Mouse (Mus musculus) heart, adult 2 months (tissue): ENCODE results near the gene Gprin1. TPM values are rescaled to one million over a fixed set of nuclear protein-coding genes. Genes with fewer than 3 reads are reported as not detected.

ENCODE experiments used
- DNase-seq, 2 experiments: peaks; one replicate each; pipeline ENCODE4 v3.0.0; 2021
- H3K27ac ChIP-seq: fragments of 200-600 bp; 2 replicates; pipeline ENCODE4 v1.8.1; 2022
- H3K27me3 ChIP-seq: fragments of 200-500 bp; 2 replicates; pipeline ENCODE4 v1.6.1; 2012; ENCODE audit warnings: mild to moderate bottlenecking, low read length, inconsistent platforms, mixed read lengths; ENCODE audit not compliant: control insufficient read depth, insufficient read depth
- H3K36me3 ChIP-seq: fragments of 200-500 bp; 2 replicates; pipeline ENCODE4 v1.6.1; 2012; ENCODE audit warnings: low read length, inconsistent platforms; ENCODE audit not compliant: control insufficient read depth, insufficient read depth
- H3K4me1 ChIP-seq: fragments of 200-500 bp; 2 replicates; pipeline ENCODE4 v1.6.1; 2011; ENCODE audit warnings: low read length; ENCODE audit not compliant: control insufficient read depth, insufficient read depth
- H3K4me3 ChIP-seq: fragments of 200-600 bp; 2 replicates; pipeline ENCODE4 v1.8.1; 2022
- H3K79me2 ChIP-seq: fragments of 200-500 bp; replicated peaks from 2 replicates; pipeline ENCODE4 v1.6.1; 2012; ENCODE audit warnings: mild to moderate bottlenecking, inconsistent platforms, low read length, moderate library complexity, mixed read lengths; ENCODE audit not compliant: control insufficient read depth, insufficient read depth
- H3K9ac ChIP-seq: fragments of 200-500 bp; 2 replicates; pipeline ENCODE4 v1.6.1; 2012; ENCODE audit warnings: low read depth, mild to moderate bottlenecking, control low read depth, inconsistent platforms, low read length, mixed read lengths
- CTCF ChIP-seq: fragments of 200-600 bp; IDR thresholded peaks from 2 replicates; pipeline ENCODE4 v1.8.1; 2022; ENCODE audit warnings: antibody characterized with exemption, mild to moderate bottlenecking, moderate library complexity
- EP300 ChIP-seq: fragments of 200-500 bp; IDR thresholded peaks from 2 replicates; pipeline ENCODE4 v1.6.1; 2011; ENCODE audit warnings: low read depth, low read length, control low read depth; ENCODE audit not compliant: insufficient read depth
- POLR2A ChIP-seq: fragments of 200-500 bp; IDR thresholded peaks from 2 replicates; pipeline ENCODE4 v1.6.1; 2011; ENCODE audit warnings: mild to moderate bottlenecking, low read depth, low read length, control low read depth; ENCODE audit not compliant: insufficient read depth
- WGBS: fragments of 180-500 bp; shearing (Covaris S2); methylation state at CpG from one replicate; pipeline ENCODE4 v1.1.7; 2018; 5-methylcytosine and 5-hydroxymethylcytosine counted together
- intact Hi-C: fragments of 180-260 bp; cut with DNase I; formaldehyde crosslinking; loops from one replicate; pipeline ENCODE4 v1.15.1; 2025
- polyA plus RNA-seq: library from polyadenylated mRNA; depleted of rRNA; stranded (reverse); fragments of >200 nt; gene quantifications from 2 replicates; pipeline ENCODE4 v1.2.3, GENCODE M21; 2012; rRNA removed
- total RNA-seq, 2 experiments: library from RNA; stranded (reverse); gene quantifications; 2 replicates each; pipeline ENCODE4 v1.2.3; 2021

The Gprin1 gene
- total and polyA plus RNA-seq, 3 experiments, result not detected

GRCm38 (mm10) chr13:54692711-54693557 is 56.7 kb downstream of the Gprin1 start:
- no peak for DNase-seq
- no peaks in the 10 kb centered on the region for H3K27me3 ChIP-seq
- H3K36me3 ChIP-seq, result no peaks in the 10 kb centered on the region
- H3K27ac ChIP-seq, result peak overlapping the region; percentile 90
- intact Hi-C loops, result loop anchor here (5.0 kb wide), 1 partner anchor 226 kb away; the partner anchor contains the start of gene Thoc3
- peak overlapping the region; percentile 99 for H3K4me3 ChIP-seq
- H3K4me1 ChIP-seq, result peaks cover 12% of the 10 kb centered on the region
- peak overlapping the region; percentile 97 for H3K9ac ChIP-seq
- H3K79me2 ChIP-seq, result no peaks in the 10 kb centered on the region
- TF ChIP-seq EP300 (no peak), CTCF (no peak), POLR2A (no peak)
- 4% methylated on average over 21 of the region's 21 CpGs for whole genome bisulfite sequencing

- H3K4me3 ChIP-seq, result no peak overlapping the region
Observed at GRCm38 (mm10) chr13:54691737-54692136, 57.9 kb downstream of the Gprin1 start.

GRCm38 (mm10) chr13:54690151-54690740 is 59.4 kb downstream of the Gprin1 start:
- intact Hi-C loops, result loop anchor here (5.0 kb wide), 1 partner anchor 223 kb away; the partner anchor contains the start of gene Thoc3
- Histone ChIP-seq H3K4me1 (peaks cover 25% of the 10 kb centered on the region), H3K9ac (no peak overlapping the region)

More at GRCm38 (mm10) chr13:54691737-54692136, 57.9 kb downstream of the Gprin1 start:
- Histone ChIP-seq H3K9ac (no peak overlapping the region), H3K27me3 (no peaks in the 10 kb centered on the region), H3K79me2 (no peaks in the 10 kb centered on the region), H3K4me1 (peaks cover 12% of the 10 kb centered on the region), H3K27ac (no peak overlapping the region), H3K36me3 (no peaks in the 10 kb centered on the region)
- DNase-seq, result peak in 1 of 2 experiments; percentile 28
- TF ChIP-seq EP300, result no peak
- TF ChIP-seq CTCF, result no peak
- TF ChIP-seq POLR2A, result no peak
- intact Hi-C loops, result loop anchor here (5.0 kb wide), 1 partner anchor 224 kb away; the partner anchor contains the start of gene Thoc3

GRCm38 (mm10) chr13:54687575-54688424 is 61.9 kb downstream of the Gprin1 start:
- Histone ChIP-seq H3K79me2 (0 out of 2 replicates have a peak, but pooled peaks cover 1% of the 10 kb centered on the region), H3K9ac (peak overlapping the region; percentile 98), H3K27me3 (no peaks in the 10 kb centered on the region), H3K27ac (peak overlapping the region; percentile 99), H3K4me1 (peaks cover 26% of the 10 kb centered on the region), H3K36me3 (no peaks in the 10 kb centered on the region; the same call in 1 of the 2 replicates), H3K4me3 (peak overlapping the region; percentile 80)
- under 1% methylated on average over 79 of the region's 82 CpGs for WGBS
- intact Hi-C loops, result loop anchor here (5.0 kb wide), 1 partner anchor 65 kb away; the partner anchor contains the start of gene Faf2
- TF ChIP-seq POLR2A, result peak; percentile 82
- peak; percentile 89; the same call in 1 of the 2 replicates for TF ChIP-seq EP300
- no peak for TF ChIP-seq CTCF
- DNase-seq, result peak; percentile 98 to 99

More at GRCm38 (mm10) chr13:54690151-54690740, 59.4 kb downstream of the Gprin1 start:
- H3K36me3 ChIP-seq, result no peaks in the 10 kb centered on the region; the same call in 1 of the 2 replicates
- H3K27me3 ChIP-seq, result no peaks in the 10 kb centered on the region
- 84% methylated on average over 8 of the region's 8 CpGs for WGBS
- TF ChIP-seq POLR2A (no peak), EP300 (no peak), CTCF (no peak)
- H3K4me3 ChIP-seq, result no peak overlapping the region
- 0 out of 2 replicates have a peak, but pooled peaks cover 1% of the 10 kb centered on the region for H3K79me2 ChIP-seq
- DNase-seq, result no peak
- H3K27ac ChIP-seq, result no peak overlapping the region

- TF ChIP-seq CTCF (no peak), EP300 (0 out of 2 replicates have a peak, but pooled peaks have one; percentile 15)
- H3K4me1 ChIP-seq, result peaks cover 19% of the 10 kb centered on the region
- H3K9ac ChIP-seq, result peak overlapping the region; percentile 97
- H3K36me3 ChIP-seq, result no peaks in the 10 kb centered on the region; the same call in 1 of the 2 replicates
- DNase-seq, result peak; percentile 85 to 88
- H3K27ac ChIP-seq, result peak overlapping the region; percentile 99
- H3K27me3 ChIP-seq, result no peaks in the 10 kb centered on the region
- 0 out of 2 replicates have a peak, but pooled peaks cover 1% of the 10 kb centered on the region for H3K79me2 ChIP-seq
- intact Hi-C loops, result loop anchor here (5.0 kb wide), 1 partner anchor 65 kb away; the partner anchor contains the start of gene Faf2
- peak overlapping the region; percentile 80 for H3K4me3 ChIP-seq
- WGBS, result under 1% methylated on average over 35 of the region's 35 CpGs
Observed at GRCm38 (mm10) chr13:54687096-54687495, 62.6 kb downstream of the Gprin1 start.

Other genes starting within 250 kb of the Gprin1 start
- gene Simc1, start 246.1 kb downstream of the Gprin1 start, total RNA-seq, result 1 to 10 TPM; 1.7 TPM
- gene Simc1, start 246.1 kb downstream of the Gprin1 start, polyA plus RNA-seq, result 1.9 and 2.8 TPM in 2 replicates
- gene 4833439L19Rik, start 184.4 kb downstream of the Gprin1 start, total RNA-seq, result 10 to 100 TPM; 84.8 to 93.1 TPM
- 114 and 175 TPM in 2 replicates for gene 4833439L19Rik, start 184.4 kb downstream of the Gprin1 start, polyA plus RNA-seq
- 1 to 10 TPM; 6.2 to 6.8 TPM for gene Arl10, start 174.9 kb downstream of the Gprin1 start, total RNA-seq
- 8.9 and 11.8 TPM in 2 replicates for gene Arl10, start 174.9 kb downstream of the Gprin1 start, polyA plus RNA-seq
- 10 to 100 TPM; 16.5 to 17.1 TPM for gene Nop16, start 159.8 kb downstream of the Gprin1 start, total RNA-seq
- 5.9 and 10.0 TPM in 2 replicates for gene Nop16, start 159.8 kb downstream of the Gprin1 start, polyA plus RNA-seq
- gene Higd2a, start 159.7 kb downstream of the Gprin1 start, total RNA-seq, result 100 to 1,000 TPM; 169 to 189 TPM
- gene Higd2a, start 159.7 kb downstream of the Gprin1 start, polyA plus RNA-seq, result 189 and 270 TPM in 2 replicates
- gene Cltb, start 138.5 kb downstream of the Gprin1 start, total RNA-seq, result 100 to 1,000 TPM in 1 of 2 experiments, 10 to 100 TPM in 1; 96.6 to 105 TPM
- gene Cltb, start 138.5 kb downstream of the Gprin1 start, polyA plus RNA-seq, result 51.2 and 64.1 TPM in 2 replicates
- gene Faf2, start 128.1 kb downstream of the Gprin1 start, total RNA-seq, result 10 to 100 TPM; 20.4 to 21.4 TPM
- 9.2 and 17.2 TPM in 2 replicates for gene Faf2, start 128.1 kb downstream of the Gprin1 start, polyA plus RNA-seq
- 10 to 100 TPM; 51.6 to 54.6 TPM for gene Rnf44, start 56.0 kb downstream of the Gprin1 start, total RNA-seq
- 69.2 and 94.5 TPM in 2 replicates for gene Rnf44, start 56.0 kb downstream of the Gprin1 start, polyA plus RNA-seq
- not detected for gene Cdhr2, start 48.4 kb downstream of the Gprin1 start, total RNA-seq
- 0.04 TPM in 1 of 2 replicates, not detected in the other for gene Cdhr2, start 48.4 kb downstream of the Gprin1 start, polyA plus RNA-seq
- not detected for gene Sncb, start 16.7 kb upstream of the Gprin1 start, total RNA-seq
- 0.20 and 0.31 TPM in 2 replicates for gene Sncb, start 16.7 kb upstream of the Gprin1 start, polyA plus RNA-seq
- not detected for gene Eif4e1b, start 34.1 kb upstream of the Gprin1 start, total RNA-seq
- not detected in 2 replicates for gene Eif4e1b, start 34.1 kb upstream of the Gprin1 start, polyA plus RNA-seq
- 10 to 100 TPM; 10.0 to 12.7 TPM for gene Tspan17, start 39.5 kb upstream of the Gprin1 start, total RNA-seq
- gene Tspan17, start 39.5 kb upstream of the Gprin1 start, polyA plus RNA-seq, result 7.2 and 7.6 TPM in 2 replicates
- gene Unc5a, start 199.5 kb upstream of the Gprin1 start, total RNA-seq, result under 1 TPM; 0.57 to 0.73 TPM
- 0.91 and 1.2 TPM in 2 replicates for gene Unc5a, start 199.5 kb upstream of the Gprin1 start, polyA plus RNA-seq